Mouse (Mus musculus): ENCODE data around the gene Ezh1.

Ezh1 gene

DNA sequence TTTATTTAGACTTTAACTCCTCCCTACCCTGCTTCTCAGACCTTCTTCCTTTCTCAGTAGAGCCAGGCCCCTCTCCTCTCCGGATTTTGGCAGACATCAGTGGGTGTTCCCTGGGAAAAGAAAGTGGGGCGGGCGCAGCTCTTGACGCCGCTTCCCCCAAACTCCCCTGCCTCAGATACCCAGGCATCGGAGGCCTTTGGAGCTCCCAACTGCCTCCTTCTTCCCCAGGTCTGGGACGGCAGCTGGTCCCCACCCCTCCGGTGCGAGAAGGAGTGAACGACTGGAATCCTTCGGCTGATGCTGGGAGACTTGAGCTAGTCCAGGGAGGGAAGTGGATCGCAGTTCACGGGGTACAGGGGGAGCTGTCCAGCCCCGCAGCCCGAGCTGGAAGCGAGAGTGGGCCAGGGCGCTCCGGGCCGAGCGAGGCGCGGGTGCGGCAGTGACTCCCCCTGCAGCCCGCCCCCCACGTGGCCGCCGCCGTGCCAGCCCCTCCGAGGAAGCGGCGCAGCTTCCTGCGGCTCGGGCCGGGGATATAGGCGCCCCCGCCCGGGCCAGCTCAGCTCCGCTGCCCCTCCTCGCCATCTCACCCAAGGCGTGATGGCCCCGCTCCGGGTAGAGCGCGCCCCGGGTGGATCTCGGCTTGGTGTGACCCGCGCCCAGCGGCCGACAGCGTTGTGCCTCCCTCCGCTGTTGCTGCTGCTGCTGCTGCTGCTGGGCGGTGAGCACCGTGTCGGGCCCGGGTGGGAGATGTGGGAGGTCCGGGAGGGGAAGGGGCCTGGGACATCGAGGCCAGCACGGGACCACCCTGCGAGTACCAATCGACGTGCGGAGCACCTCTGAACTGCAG, 19.8 kb upstream of the Ezh1 start, which contains the start of gene Ramp2:
Ramp2 (plus strand) TSS at position 174 of the 847 bp plus-strand sequence.
- DNase-seq = peak; percentile 72

DNA sequence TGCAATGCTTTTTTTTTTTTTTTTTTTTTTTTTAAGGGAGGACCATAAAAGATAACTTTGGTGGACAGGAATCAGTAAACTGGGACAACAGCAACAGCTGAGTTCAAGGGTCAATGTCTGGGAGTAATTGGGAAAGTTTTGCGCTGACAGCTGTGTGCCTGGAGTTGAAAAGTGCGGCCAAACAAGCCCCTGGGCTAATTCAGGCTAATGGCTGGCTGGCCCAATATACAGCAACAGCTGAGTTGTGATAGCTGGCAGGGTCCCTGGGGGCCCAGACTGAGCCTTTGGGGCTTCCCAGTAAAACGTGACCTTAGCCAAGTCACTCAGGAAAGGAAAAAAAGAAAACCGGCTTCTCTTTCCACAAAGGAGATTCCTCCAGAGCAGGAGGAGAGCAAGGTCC, 18.8 kb upstream of the Ezh1 start:
- peak; percentile 74 for DNase-seq

DNA sequence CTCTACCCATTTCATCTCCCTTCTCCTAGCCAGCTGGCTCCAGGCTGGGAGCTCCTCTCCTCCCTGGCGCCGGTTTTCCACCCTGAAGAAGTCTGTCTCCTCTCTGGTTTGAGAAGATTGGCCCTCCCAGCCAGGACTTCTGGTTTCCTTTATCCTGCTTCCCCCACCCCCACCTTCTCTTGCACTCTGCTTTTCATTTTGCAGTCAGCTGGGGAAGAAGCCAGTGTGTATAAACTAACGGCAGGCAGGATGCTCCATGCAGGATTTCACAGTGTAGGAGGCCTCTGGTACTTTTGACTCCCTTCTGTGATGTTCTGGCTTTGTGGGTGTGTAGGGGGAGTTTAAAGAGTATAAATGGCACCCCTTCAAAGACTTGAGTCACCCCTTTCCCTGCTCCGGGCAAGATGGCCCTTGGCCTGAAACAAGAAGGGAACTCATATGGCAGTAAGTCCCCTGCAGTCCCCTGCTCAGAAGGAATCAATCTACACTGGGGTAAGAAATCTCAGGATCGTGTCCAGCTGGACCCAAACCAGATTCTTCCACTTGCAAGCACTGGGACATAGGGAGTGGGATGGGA, 11.9 kb upstream of the Ezh1 start:
- peak; percentile 27 for DNase-seq

DNA sequence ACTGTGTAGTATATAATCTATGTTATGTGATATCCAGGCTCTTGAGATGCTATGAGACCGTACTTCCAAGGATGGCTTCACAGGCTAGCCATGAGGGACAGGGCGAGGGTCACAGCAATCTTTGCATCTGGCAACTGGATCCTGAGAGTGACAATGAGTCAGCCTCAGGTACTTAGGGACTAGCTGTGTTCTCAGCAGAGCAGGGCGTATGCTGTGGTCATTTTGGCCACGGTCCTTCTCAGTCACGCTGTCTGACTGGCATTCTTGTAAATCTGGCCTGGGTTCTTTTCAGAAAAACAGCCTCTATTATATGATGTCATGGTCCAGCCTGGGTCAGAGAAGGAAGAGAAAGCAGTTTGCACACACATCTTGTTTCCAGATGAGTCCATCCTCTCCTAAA, 10.5 kb upstream of the Ezh1 start:
- no peak for DNase-seq

DNA sequence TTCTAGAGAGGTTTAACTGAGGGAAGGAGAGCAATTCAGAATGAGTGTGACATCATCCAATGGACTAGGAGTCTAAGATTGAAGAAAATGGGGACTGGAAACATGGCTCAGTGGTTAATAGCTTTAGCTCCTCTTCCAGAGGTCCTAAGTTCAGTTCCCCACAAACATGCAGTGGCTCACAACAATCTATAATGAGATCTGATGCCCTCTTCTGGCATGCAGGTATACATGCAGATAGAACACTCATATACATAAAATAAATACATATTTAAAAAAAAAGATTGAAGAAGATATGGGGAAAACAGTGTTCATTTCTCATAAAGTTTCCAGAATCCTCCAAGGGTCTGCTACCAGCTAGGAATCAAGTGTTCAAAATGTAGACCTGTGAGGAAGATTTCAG, 9.2 kb upstream of the Ezh1 start:
- no peak for DNase-seq

DNA sequence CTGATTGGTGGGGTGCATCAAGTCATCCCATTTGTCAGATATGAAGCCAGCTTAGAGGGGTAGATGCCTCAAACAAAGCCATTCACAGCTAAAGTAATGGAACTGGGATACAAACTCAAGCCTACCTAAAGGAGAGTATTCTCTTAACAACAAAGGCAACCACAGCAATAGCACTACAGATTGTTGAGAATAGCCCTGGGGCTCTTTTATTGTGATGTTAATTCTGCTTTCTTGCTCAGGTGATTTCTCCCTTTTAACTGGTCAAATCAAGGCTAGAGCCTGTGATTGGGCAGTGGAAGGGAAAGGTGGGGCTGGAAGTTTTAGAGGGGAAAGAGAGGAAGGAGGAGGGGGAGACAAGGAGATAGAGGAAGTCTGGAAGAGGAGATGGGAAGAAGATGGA, 7.9 kb upstream of the Ezh1 start:
- DNase-seq = no peak

DNA sequence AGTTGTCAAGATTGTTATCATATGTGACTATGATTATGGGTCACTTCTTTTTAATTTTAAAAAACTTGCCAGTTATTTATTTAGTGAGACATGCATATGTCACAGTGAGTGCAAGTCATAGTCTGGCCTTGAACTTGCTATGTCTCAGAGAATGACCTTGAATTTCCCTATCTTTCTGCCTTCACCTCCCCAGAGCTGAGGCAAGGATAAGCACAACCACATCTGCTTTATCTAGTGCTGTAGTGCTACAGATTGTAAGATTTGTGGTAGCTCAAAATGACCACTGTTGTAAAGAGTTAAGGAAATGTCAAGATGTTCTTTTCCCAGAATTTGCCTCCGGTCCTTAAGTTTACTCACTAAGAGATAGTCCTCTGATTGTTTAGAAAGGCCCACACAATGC, 7.0 kb upstream of the Ezh1 start:
- DNase-seq = no peak

DNA sequence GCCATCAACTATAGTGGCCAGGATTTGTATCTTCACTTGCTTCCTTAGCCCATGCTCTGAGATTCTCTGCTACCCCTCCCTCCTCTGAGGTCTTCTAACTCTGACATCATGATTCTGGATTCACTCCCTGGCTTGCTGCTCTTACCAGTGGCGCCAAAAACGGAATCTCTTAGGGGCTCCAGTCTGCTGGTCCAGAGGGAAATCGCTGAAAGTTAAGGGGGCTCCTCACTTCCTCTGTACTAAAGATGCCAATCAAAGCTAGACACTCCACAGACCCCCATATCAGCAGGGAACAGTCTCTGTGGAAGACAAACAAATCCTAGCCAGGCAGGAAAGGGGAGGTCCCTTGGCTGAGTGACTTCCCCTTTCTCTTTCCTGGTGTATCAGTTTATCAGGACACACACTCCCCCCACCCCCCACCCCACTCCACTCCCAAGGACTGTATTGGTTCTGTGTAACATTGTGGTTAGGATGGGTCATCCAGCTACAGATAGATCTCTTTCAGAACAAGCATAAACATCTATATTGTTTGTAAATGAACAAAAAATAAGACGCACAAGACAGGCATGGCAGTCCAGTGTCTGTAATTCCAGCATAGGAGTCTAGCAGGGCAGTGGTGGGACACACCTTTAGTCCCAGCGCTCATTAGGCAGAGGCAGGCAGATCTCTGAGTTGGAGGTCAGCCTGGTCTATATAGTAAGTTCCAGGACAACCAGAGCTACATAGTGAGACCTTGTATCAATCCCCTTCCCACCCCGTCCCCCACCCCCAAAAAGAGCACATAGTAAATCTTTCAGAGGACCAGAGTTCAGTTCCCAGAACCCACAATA, 6.0 kb upstream of the Ezh1 start:
- peak; percentile 59 for DNase-seq

DNA sequence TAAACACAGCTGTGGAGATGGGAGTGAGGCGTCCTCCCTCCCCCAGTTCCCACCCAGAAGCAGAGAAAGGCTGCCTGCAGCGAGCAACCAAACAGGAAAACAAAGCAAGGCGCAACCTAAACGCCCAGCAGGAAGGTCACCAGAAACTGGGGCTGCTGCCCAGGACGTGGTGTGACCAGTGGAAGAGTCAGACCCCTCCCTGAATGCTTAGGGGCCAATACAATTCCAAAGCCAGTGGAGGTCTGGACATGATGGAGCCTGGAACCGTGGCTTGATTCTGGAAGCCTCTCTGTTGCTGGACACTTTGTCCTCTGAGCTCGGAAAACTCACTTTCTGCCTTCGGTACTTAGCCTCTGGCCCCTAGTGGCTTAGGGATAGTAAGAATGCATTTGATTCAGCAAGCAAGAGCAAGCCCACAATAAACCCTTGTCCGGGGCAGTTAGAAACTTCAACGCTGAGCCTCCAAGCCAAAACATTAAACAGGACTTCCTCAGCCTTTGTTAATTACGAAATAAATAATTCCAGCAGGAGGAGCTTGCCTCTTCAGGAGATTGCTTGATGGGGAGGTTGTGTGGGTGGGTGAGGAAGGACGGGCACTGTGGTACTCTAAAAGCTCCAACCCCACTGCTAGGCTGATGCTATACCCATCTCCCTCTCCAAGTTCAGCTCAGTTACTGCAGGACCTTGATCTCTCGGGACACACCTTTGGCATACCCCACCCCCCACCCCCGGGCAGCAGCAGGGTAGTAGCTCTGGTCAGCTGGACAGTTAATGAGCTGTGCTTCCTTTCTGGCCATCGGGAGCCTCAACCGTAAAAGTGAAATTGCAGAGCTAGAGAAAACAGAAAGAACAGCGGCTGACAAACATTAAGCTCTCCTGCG, 5.0 kb upstream of the Ezh1 start:
- DNase-seq = peak; percentile 60

DNA sequence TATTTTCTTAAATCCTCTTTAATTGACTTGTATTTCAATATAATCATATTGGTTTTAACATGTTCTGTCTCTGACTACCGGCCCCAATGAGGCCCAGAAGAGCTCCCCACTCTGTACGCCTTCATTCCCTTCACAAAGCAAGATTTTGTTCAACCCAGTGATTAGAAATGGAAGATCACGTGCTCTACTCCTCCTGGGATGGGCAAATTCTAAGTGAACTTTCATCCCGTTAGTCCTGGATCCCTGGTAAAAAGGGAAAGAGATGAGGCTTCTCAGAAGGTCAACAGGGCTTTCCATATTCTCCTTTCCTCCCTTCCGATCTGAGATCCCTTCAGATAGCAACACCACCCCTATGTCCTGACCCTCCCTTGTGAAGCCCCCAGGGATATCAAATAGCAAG, 4.3 kb upstream of the Ezh1 start:
- peak; percentile 32 for DNase-seq

DNA sequence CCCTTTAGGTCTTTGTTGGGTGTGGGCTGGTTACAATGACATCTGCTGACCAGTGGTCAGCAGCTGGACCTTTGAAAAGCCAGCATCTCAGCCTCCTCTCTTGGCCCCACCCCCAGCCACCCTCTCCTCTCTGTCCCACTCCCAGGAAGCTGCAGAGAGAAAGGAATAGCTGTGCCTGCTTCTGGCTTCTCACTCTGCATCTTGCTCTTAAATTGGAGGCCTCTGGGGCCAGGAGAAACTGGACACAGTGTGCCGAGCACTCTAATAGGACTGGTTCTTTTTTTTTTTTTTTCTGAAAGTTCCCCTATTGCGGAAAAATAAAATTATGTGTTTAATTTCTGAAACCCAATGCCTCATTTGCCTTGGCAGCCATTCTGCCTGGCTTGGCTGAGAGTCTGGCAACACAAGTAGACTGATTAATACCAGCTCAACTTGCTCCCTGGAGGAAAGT, 3.8 kb upstream of the Ezh1 start:
- DNase-seq = peak; percentile 22

DNA sequence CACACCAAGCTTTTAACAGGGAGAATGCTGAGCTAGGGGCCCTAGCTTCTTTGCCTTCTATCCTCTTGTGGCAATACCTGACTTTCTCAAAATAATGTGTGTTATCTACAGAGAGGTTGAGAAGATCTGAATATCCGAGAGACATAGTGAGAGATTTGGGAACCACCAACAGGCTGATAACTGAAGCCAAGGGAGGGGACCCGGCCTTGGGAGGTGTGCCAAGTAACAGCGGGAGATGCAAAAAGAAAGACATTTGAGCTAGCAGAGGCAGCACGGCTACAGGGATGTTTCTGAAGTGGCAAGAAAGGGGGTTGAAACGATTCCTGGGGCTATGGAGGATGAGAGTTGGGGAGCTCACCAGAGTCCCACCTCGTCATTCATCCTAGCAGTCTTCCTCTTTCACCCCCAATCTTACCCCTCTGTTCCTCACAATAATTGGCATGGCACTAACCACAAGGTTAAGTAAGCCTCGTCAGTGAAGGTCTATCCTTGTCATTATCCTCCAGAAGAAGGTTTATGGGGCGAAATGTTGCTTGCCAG, 3.2 kb upstream of the Ezh1 start:
- DNase-seq = no peak

DNA sequence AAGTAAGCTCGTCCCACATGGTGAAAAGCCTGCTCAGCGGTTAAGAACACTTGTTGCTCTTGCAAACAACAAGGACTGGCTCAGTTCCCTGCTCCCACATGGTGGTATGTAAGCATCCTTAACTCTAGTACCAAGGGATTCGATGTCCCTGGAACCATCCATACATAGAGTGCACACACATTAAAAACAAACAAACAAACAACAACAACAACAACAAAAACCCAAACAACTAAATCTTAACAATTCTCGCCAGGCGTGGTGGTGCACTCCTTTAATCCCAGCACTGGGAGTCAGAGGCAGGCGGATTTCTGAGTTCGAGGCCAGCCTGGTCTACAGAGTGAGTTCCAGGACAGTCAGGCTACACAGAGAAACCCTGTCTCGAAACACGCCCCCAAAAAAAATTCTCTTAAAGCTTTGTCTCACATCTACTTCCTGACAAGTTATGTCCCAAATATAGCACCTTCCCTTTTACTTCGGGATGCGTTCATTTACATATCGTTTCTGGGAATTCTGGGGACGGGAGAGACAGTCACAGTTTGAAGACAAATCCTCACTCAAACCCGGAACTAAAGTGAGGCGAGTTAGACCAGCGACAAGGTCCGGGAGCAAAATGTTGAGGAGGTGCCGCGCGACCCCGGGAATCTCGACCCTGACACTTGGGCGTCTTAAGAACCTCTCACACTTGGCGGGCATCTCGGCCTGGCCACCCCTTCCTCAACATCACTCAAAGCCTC, 765 bp downstream of the Ezh1 start:
- no peak for DNase-seq

DNA sequence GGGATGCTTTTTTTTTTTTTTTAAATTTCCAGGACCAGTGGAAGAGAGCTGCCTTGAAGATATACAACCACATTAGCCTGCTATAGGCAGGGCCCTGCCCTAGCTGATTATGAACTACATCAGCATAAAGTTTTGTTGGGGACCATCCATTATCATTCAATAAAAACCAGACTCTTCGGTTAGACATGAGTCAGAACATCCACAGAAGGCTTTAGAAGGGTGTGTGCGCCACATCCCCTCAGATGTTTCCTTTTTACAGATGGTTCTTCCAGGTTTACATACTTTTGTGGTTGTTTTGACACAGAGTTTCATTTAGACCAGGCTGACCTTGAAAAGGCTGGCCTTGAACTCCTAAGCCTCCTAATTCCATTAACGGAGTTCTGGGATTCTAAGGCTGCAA, 1.9 kb downstream of the Ezh1 start:
- no peak for DNase-seq

DNA sequence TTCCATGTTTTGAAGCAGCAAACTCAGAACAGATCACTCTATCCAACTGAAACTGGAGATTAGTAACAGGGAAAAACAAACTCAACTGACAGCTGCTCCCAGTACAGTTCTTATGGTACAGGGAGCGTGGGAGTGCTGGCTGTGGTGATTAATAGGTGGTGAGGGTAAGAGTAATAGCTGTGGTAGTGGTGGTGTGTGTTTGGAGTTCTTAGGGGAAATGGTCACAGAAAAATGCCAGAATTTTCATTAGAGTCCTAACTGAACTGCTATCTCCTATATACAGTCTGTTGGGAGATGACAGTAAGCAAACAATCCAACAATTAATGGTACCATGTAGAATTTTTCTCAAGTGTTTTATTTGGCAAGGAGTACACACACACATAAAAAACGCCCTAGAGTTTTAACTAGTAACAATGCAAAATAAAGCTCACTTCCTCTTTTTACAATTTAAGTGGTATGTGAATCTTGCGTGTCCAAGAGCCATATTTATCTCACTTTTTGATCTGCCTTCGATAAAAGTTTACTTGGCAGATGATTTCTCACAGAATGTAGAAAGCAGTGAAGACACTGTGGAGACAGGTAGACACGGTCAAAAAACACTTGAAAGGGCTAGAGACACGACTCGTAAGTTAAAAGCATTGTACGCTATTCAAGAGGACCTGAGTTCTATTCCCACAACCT, 4.8 kb downstream of the Ezh1 start:
- DNase-seq = no peak

DNA sequence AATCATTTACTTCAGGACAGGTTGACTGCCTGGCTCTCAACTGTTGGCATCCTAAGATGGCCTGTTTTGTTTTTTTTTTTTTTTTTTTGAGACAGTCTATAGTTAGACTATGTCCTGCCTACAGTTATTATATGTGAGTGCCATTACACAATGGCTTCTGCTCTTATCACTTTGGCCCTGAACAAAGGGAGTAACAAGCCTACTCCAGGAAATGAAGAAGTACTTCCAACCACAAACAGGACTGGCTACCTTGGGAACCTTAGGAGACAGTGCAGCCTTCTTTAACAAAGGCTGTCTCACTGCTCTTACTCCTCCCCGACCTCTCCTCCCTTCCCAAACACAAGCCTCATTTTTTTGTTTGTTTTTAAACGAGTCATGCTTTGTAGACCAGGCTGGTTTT, 5.4 kb downstream of the Ezh1 start:
- no peak for DNase-seq

DNA sequence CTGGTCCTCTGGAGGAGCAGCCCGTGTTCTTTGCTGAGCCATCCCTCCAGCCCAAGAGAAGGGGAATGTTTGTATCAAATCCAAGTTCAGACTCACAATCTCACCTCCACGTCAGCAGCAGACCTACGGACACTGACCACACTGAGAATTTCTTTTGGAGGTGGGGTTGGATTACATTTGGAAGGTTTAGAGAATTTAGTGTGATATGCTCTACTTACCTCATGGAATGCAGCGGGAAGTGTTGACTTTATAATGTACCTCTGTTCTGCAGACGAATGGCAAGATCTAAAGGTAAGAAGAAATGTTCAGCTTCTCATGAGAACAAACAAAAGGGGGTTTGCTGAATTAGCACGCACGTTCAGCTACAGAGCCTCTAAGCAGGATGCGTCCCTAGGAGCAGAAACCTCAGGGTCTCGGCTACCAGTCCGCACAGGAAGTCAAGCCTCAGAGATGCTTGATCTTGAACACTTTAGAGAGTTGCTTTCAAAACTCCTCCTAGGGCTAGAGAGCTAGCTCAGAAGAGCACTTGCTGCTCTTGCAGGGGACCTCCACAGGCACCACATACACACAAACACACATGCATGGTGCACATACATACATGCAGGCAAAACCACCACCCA, 7.7 kb downstream of the Ezh1 start:
- DNase-seq = no peak

DNA sequence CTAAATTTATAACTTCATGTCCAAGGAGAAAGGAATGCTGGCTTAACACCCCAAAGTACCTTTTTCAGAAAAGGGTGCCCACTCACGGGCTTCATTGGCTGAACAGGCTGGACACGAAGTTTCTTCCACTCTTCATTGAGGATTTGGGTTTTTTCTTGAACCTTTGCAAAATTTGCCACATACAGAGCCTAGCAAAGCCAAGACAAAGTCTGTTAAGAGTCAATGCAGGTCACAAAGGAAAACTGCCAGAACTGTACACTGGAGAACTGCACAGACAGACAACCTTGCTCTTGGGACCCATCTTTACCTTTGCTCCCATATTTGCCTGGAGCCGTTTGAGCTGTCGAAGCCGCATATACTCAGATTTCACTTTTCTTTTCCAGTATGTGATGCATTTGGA, 9.3 kb downstream of the Ezh1 start:
- no peak for DNase-seq

DNA sequence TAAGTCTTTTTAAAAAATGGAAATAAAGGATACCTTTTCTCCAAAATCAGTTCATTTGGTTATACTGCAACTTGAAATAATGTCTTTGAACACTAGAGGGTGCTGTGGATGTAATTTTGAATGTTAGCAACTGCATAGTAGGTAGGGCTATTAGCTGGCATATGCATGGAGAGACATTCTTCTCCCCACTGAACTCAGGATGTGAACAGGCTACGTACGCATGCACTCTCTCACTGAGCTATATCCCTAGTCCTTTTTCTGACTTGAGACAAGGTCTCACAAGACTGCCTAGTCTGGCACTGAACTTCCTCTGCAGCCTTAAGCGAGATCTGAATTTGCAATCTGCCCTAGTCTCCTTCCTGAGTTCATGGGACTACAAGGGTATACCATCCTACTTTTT, 14.3 kb downstream of the Ezh1 start:
- DNase-seq = peak; percentile 85

DNA sequence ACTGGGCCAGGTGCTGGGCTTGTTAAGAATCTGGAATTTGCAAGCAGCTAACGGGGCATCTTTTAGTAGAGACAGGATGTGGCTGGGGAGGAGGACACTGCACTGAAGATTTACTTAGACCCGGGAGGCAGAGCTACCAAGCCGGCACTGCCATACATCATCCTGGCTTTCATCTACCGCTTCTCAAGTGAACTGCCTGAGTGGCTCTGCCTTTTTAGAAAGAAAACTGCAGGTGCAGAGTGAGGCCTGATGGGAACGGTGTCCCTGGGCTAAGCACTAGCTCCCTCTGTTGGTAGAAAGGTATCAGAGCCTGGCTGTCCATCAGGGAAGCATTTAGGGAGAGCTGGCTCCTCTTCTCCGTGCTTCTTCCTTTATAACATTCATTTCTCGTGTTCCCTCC, 25.3 kb downstream of the Ezh1 start:
- peak; percentile 70 for DNase-seq

DNA sequence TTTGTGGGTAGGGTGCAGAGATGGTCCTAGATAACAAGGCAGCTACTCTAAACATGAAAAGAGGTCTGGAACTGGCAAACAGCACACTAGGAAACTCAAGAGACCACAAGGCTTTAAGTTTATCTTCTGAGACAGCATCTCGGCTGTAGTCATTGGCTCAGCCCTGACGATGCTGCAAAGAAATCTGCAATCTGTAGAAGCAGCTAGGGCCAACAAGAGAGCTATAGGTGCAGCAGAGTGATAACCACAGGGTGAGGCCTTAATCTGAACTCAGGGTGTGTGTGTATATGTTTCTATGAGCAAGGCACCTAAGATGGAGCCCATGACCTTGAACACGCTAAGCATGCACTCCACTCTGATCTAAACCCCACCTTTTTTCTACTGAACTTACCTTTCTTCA, 26.7 kb downstream of the Ezh1 start:
- DNase-seq = no peak
